Mouse (Mus musculus) hindbrain, embryonic 16.5 days (tissue): ENCODE measurements at regions not wholly inside any gene's neighbourhood (a gene's known extent, or its start where the extent isn't known, plus 50 kb on each side); places are given as distances from the start of the nearest gene placed in this dataset.

Source experiments
- ATAC-seq: fragments of 200-750 bp; cut with Nextera tagmentation; 2 replicates; pipeline ENCODE4 v1.8.0; 2017; ENCODE audit warnings: moderate TSS enrichment, moderate library complexity
- H3K27ac ChIP-seq: fragments of 300-500 bp; sonication (generic); 2 replicates; pipeline ENCODE4 v1.5.1; 2014; ENCODE audit warnings: low read depth, mild to moderate bottlenecking, control low read depth, low read length, moderate library complexity
- H3K27me3 ChIP-seq: fragments of 300-500 bp; sonication (generic); replicated peaks from 2 replicates; pipeline ENCODE4 v1.6.1; 2014; ENCODE audit warnings: low read length; ENCODE audit not compliant: control insufficient read depth, insufficient read depth
- H3K36me3 ChIP-seq: fragments of 300-500 bp; sonication (generic); 2 replicates; pipeline ENCODE4 v1.6.1; 2014; ENCODE audit warnings: mild to moderate bottlenecking, low read length, moderate library complexity, mixed read lengths; ENCODE audit not compliant: control insufficient read depth, insufficient read depth
- H3K4me1 ChIP-seq: fragments of 300-500 bp; sonication (generic); 2 replicates; pipeline ENCODE4 v1.6.1; 2014; ENCODE audit warnings: low read depth, low read length; ENCODE audit not compliant: control insufficient read depth, insufficient read depth
- H3K4me2 ChIP-seq: fragments of 300-500 bp; sonication (generic); 2 replicates; pipeline ENCODE4 v1.6.1; 2014; ENCODE audit warnings: mild to moderate bottlenecking, low read length, control low read depth, moderate library complexity
- H3K4me3 ChIP-seq: fragments of 300-500 bp; sonication (generic); 2 replicates; pipeline ENCODE4 v1.5.1; 2014; ENCODE audit warnings: mild to moderate bottlenecking, low read length, control low read depth, moderate library complexity
- H3K9ac ChIP-seq: fragments of 300-500 bp; sonication (generic); 2 replicates; pipeline ENCODE4 v1.6.1; 2014; ENCODE audit warnings: low read depth, mild to moderate bottlenecking, control low read depth, low read length, moderate library complexity
- H3K9me3 ChIP-seq: fragments of 300-500 bp; sonication (generic); 2 replicates; pipeline ENCODE4 v1.6.1; 2014; ENCODE audit warnings: mild to moderate bottlenecking, low read length, moderate library complexity; ENCODE audit not compliant: control insufficient read depth
- WGBS: fragments of 180-500 bp; shearing (Covaris S2); extraction: QIAGEN DNeasy Blood & Tissue Kit; methylation state at CpG from one replicate; pipeline ENCODE4 v1.1.7; 2014; 5-methylcytosine and 5-hydroxymethylcytosine counted together

- Histone ChIP-seq H3K9ac (no peak overlapping the region), H3K4me1 (no peaks in the 10 kb centered on the region), H3K4me2 (no peak overlapping the region), H3K36me3 (no peaks in the 10 kb centered on the region), H3K27ac (no peak overlapping the region), H3K9me3 (no peaks in the 10 kb centered on the region), H3K4me3 (no peak overlapping the region), H3K27me3 (no peaks in the 10 kb centered on the region)
- ATAC-seq: no peak
- WGBS: 62% methylated on average over 4 of the region's 4 CpGs
Observed at GRCm38 (mm10) chr9:41849628-41850326, 274.3 kb downstream of the Sorl1 start.

- Histone ChIP-seq H3K4me3 (no peak overlapping the region), H3K27me3 (no peaks in the 10 kb centered on the region), H3K4me1 (no peaks in the 10 kb centered on the region), H3K4me2 (no peak overlapping the region), H3K9me3 (no peaks in the 10 kb centered on the region), H3K27ac (no peak overlapping the region), H3K9ac (no peak overlapping the region), H3K36me3 (no peaks in the 10 kb centered on the region)
- ATAC-seq: no peak
- 79% methylated on average over 3 of the region's 3 CpGs for WGBS
Observed at GRCm38 (mm10) chr9:41844616-41845015, 279.5 kb downstream of the Sorl1 start.

GRCm38 (mm10) chr9:41834487-41835404, 289.4 kb downstream of the Sorl1 start:
- Histone ChIP-seq H3K27ac (peak overlapping the region; percentile 51; the same call in 1 of the 2 replicates), H3K36me3 (no peaks in the 10 kb centered on the region), H3K4me3 (no peak overlapping the region), H3K9me3 (no peaks in the 10 kb centered on the region), H3K4me2 (no peak overlapping the region), H3K9ac (0 out of 2 replicates have a peak overlapping the region, but pooled peaks have one; percentile 17), H3K4me1 (peaks cover 9% of the 10 kb centered on the region; the same call in 1 of the 2 replicates), H3K27me3 (no peaks in the 10 kb centered on the region)
- WGBS: 35% methylated on average over 11 of the region's 11 CpGs
- ATAC-seq: peak; percentile 65

- H3K27ac ChIP-seq: no peak overlapping the region
- no peaks in the 10 kb centered on the region for H3K36me3 ChIP-seq
- ATAC-seq: no peak
- H3K9me3 ChIP-seq: no peaks in the 10 kb centered on the region
- H3K4me2 ChIP-seq: no peak overlapping the region
- H3K27me3 ChIP-seq: no peaks in the 10 kb centered on the region
- H3K4me1 ChIP-seq: peaks cover 9% of the 10 kb centered on the region; the same call in 1 of the 2 replicates
- H3K9ac ChIP-seq: no peak overlapping the region
- no peak overlapping the region for H3K4me3 ChIP-seq
- WGBS: 100% methylated on average over 1 of the region's 1 CpGs
Observed at GRCm38 (mm10) chr9:41833408-41833807, 290.7 kb downstream of the Sorl1 start.

GRCm38 (mm10) chr9:41827356-41827755, 296.7 kb downstream of the Sorl1 start:
- no peaks in the 10 kb centered on the region for H3K4me1 ChIP-seq
- no peaks in the 10 kb centered on the region for H3K36me3 ChIP-seq
- H3K9me3 ChIP-seq: no peaks in the 10 kb centered on the region
- H3K4me3 ChIP-seq: no peak overlapping the region
- ATAC-seq: no peak
- WGBS: 84% methylated on average over 4 of the region's 4 CpGs
- H3K9ac ChIP-seq: no peak overlapping the region
- H3K4me2 ChIP-seq: no peak overlapping the region
- H3K27ac ChIP-seq: no peak overlapping the region
- H3K27me3 ChIP-seq: no peaks in the 10 kb centered on the region

- WGBS: 79% methylated on average over 4 of the region's 4 CpGs
- no peak overlapping the region for H3K4me2 ChIP-seq
- H3K9me3 ChIP-seq: no peaks in the 10 kb centered on the region
- H3K9ac ChIP-seq: no peak overlapping the region
- no peak for ATAC-seq
- no peaks in the 10 kb centered on the region for H3K4me1 ChIP-seq
- H3K4me3 ChIP-seq: no peak overlapping the region
- H3K27ac ChIP-seq: no peak overlapping the region
- no peaks in the 10 kb centered on the region for H3K27me3 ChIP-seq
- no peaks in the 10 kb centered on the region for H3K36me3 ChIP-seq
Observed at GRCm38 (mm10) chr9:41821401-41821800, 302.7 kb downstream of the Sorl1 start.

- WGBS: 75% methylated on average over 11 of the region's 11 CpGs
- H3K27me3 ChIP-seq: no peaks in the 10 kb centered on the region
- H3K4me2 ChIP-seq: no peak overlapping the region
- no peaks in the 10 kb centered on the region for H3K4me1 ChIP-seq
- no peaks in the 10 kb centered on the region for H3K9me3 ChIP-seq
- no peak overlapping the region for H3K9ac ChIP-seq
- no peak overlapping the region for H3K4me3 ChIP-seq
- no peak overlapping the region for H3K27ac ChIP-seq
- ATAC-seq: no peak
- H3K36me3 ChIP-seq: no peaks in the 10 kb centered on the region
Observed at GRCm38 (mm10) chr9:41817740-41818461, 306.2 kb downstream of the Sorl1 start.

GRCm38 (mm10) chr9:41815921-41816320, 308.2 kb downstream of the Sorl1 start:
- no peaks in the 10 kb centered on the region for H3K9me3 ChIP-seq
- H3K4me3 ChIP-seq: no peak overlapping the region
- H3K27me3 ChIP-seq: no peaks in the 10 kb centered on the region
- WGBS: 93% methylated on average over 2 of the region's 2 CpGs
- H3K27ac ChIP-seq: no peak overlapping the region
- no peak overlapping the region for H3K4me2 ChIP-seq
- no peaks in the 10 kb centered on the region for H3K4me1 ChIP-seq
- no peak for ATAC-seq
- H3K9ac ChIP-seq: no peak overlapping the region
- H3K36me3 ChIP-seq: no peaks in the 10 kb centered on the region

- no peaks in the 10 kb centered on the region for H3K36me3 ChIP-seq
- no peak overlapping the region for H3K9ac ChIP-seq
- peaks cover 13% of the 10 kb centered on the region for H3K4me1 ChIP-seq
- H3K4me3 ChIP-seq: no peak overlapping the region
- no peak for ATAC-seq
- WGBS: 84% methylated on average over 4 of the region's 4 CpGs
- no peak overlapping the region for H3K4me2 ChIP-seq
- no peaks in the 10 kb centered on the region for H3K27me3 ChIP-seq
- no peaks in the 10 kb centered on the region for H3K9me3 ChIP-seq
- H3K27ac ChIP-seq: no peak overlapping the region
Observed at GRCm38 (mm10) chr9:41809291-41809690, 314.8 kb downstream of the Sorl1 start.
